Mouse (Mus musculus): ENCODE measurements at regions not wholly inside any gene's neighbourhood (a gene's known extent, or its start where the extent isn't known, plus 50 kb on each side); places are given as distances from the start of the nearest gene placed in this dataset.

GRCm38 (mm10) chr7:87110985-87111372 is 115.1 kb downstream of the Vmn2r79 start:
- TF ChIP-seq MAFK (IDR thresholded peaks at IDR 0.05; ENCODE audit: insufficient read depth, low read depth, low read length) (no peak), ZNF384 (IDR thresholded peaks at IDR 0.05; ENCODE audit: low read depth, low read length) (no peak), ZC3H11A (IDR thresholded peaks at IDR 0.05; ENCODE audit: borderline replicate concordance, low read depth, low read length) (no peak), CHD2 (IDR thresholded peaks at IDR 0.05; ENCODE audit: low read depth, low read length) (no peak)
